Mouse (Mus musculus): ENCODE data around the gene Caml. TPM values are rescaled to one million over a fixed set of nuclear protein-coding genes. Genes with fewer than 3 reads are reported as not detected.
"Not testable (repeated sequence)": the region's sequence is repeated elsewhere in the genome, so short reads cannot be mapped to it uniquely, and the experiment has no call there.

Caml gene
- polyA plus RNA-seq, 1 experiment = 63.9 TPM

DNA sequence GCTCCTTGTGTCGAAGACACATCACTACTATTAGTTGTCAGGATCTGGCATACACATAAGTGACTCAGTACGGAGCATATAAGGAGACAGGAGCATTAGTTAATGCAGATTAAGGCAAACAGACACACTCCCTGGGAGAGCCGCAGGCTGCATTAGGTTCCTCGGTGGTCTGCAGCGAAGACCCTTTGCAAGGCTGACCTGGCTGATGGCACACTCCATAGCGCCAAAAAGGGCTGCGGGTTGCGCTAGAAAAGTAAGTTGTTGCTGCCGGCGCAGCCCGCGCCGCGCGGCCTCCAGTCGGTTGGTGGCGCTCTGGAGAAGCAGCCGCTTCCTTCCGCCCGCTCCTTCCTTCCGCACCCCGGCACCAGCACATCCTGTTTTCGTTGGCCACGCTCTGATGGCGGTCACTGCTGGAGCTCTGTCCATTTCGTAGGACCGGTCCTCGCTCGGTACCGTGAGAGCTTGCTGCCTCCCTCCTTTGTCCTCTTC, 11.9 kb downstream of the Caml start, which contains the start of gene Ddx46:
Gene Ddx46 (plus strand): TSS at position 389 of the 489 bp plus-strand sequence.
- H3K27me3 ChIP-seq (ENCODE audit: control insufficient read depth, insufficient read depth, low read length) = no peaks in the 10 kb centered on the region
- H3K4me1 ChIP-seq (ENCODE audit: control insufficient read depth, insufficient read depth, low read length) = no peaks in the 10 kb centered on the region
- 4% methylated on average over 30 of the region's 30 CpGs for WGBS
- peak; percentile 86 to 90 for DNase-seq
- H3K27ac ChIP-seq (ENCODE audit: insufficient read depth, low read length) = peak within 1 kb of the TSS; percentile 63; the same call in 1 of the 2 replicates
- TF ChIP-seq CTCF (IDR thresholded peaks at IDR 0.05; ENCODE audit: borderline replicate concordance, insufficient read depth, low read depth, low read length) (peak; percentile 79), POLR2A (IDR thresholded peaks at IDR 0.05; ENCODE audit: borderline replicate concordance, insufficient read depth, low read length) (peak; percentile 95)
- H3K4me3 ChIP-seq (replicated peaks; ENCODE audit: insufficient read depth, low read depth, low read length) = peak within 1 kb of the TSS; percentile 85

DNA sequence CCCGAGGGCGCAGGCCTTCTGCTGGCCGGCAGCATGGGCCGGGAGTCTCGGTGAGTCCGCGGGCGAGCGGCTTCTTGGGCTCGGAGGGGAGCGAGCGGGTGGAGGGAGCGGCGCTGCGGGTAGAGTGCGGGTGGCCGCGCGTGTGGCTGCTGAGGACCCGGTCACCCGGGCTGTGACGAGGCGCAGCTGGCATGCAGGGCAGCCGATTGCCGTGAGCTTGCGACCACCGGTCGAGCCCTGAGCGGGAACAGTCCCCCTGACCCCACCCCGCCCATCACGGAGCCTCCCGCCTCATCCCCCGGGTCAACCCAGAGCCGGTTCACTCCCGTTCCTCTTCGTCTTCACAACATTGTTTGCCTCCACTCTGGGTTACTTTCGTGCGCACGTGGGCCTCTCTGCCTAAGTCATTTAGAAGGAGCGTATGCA, 12.4 kb downstream of the Caml start:
- TF ChIP-seq CTCF (IDR thresholded peaks at IDR 0.05; ENCODE audit: borderline replicate concordance, insufficient read depth, low read depth, low read length) (no peak), POLR2A (IDR thresholded peaks at IDR 0.05; ENCODE audit: borderline replicate concordance, insufficient read depth, low read length) (no peak)
- Histone ChIP-seq H3K27me3 (ENCODE audit: control insufficient read depth, insufficient read depth, low read length) (no peaks in the 10 kb centered on the region), H3K4me3 (replicated peaks; ENCODE audit: insufficient read depth, low read depth, low read length) (peak overlapping the region; percentile 85), H3K27ac (ENCODE audit: insufficient read depth, low read length) (peak overlapping the region; percentile 63; the same call in 1 of the 2 replicates), H3K4me1 (ENCODE audit: control insufficient read depth, insufficient read depth, low read length) (no peaks in the 10 kb centered on the region)
- no peak for DNase-seq
- under 1% methylated on average over 38 of the region's 40 CpGs for WGBS

DNA sequence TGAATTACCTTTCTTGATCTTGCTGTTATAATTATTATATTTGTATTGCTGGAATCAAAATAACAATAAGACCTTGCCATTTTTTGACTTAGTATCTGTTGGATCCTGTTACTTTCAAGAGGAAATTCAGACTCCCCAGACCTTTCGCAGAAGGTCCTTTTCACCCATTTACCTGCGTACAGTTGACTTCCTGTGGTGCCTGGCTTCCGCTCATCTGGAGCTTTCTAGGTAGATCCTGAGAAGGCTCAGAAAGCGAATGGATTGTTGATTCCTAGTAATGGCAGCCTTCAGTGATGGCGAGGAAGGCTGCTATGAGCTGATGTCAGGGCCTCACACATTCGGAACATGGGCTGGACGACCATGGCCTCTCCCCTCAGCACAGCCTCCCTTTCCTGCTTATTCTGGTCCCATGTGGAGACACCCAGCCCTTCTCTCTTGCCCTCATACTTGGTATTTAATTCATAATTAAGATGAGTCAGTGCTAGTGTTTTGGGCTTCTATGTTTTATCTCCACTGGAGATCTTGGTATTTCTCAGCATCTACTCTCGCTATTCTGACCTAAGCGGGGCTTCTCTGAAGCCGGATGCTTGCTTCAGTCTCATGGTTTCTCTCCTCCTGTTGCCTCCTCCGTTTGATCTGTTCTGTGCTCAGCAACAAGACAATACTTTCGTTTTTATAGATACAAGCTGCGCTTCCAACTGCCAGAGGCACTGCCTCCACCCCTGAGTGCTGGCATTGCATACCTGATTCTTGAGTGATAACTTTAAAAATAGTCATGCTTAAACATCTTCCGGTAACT, 13.6 kb downstream of the Caml start:
- Histone ChIP-seq H3K4me1 (ENCODE audit: control insufficient read depth, insufficient read depth, low read length) (0 out of 2 replicates have a peak, but pooled peaks cover 3% of the 10 kb centered on the region), H3K27ac (ENCODE audit: insufficient read depth, low read length) (no peak overlapping the region), H3K27me3 (ENCODE audit: control insufficient read depth, insufficient read depth, low read length) (no peaks in the 10 kb centered on the region), H3K4me3 (replicated peaks; ENCODE audit: insufficient read depth, low read depth, low read length) (no peak overlapping the region)
- DNase-seq = no peak
- TF ChIP-seq CTCF (IDR thresholded peaks at IDR 0.05; ENCODE audit: borderline replicate concordance, insufficient read depth, low read depth, low read length) = no peak
- TF ChIP-seq POLR2A (IDR thresholded peaks at IDR 0.05; ENCODE audit: borderline replicate concordance, insufficient read depth, low read length) = no peak
- WGBS = 83% methylated on average over 14 of the region's 14 CpGs

DNA sequence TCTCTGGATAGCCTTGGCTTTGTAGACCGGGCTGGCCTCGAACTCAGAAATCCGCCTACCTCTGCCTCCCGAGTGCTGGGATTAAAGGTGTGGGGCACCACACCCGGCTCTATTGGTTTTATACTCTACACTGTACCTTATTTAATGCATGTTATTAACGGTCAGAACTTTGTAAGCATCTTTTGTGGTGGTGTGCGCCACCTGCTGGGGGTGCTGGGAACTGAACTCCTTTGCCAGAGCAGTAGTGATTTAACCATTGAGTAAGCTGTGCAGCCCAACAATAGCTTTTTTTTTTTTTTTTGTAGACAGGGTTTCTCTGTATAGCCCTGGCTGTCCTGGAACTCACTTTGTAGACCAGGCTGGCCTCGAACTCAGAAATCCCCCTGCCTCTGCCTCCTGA, 17.7 kb downstream of the Caml start:
- not testable (repeated sequence) for H3K4me3 ChIP-seq (replicated peaks; ENCODE audit: insufficient read depth, low read depth, low read length); H3K27ac ChIP-seq (ENCODE audit: insufficient read depth, low read length); H3K4me1 ChIP-seq (ENCODE audit: control insufficient read depth, insufficient read depth, low read length); H3K27me3 ChIP-seq (ENCODE audit: control insufficient read depth, insufficient read depth, low read length)
- peak; percentile 57 to 74 for DNase-seq
- TF ChIP-seq CTCF (IDR thresholded peaks at IDR 0.05; ENCODE audit: borderline replicate concordance, insufficient read depth, low read depth, low read length) = peak; percentile 81
- 33% methylated on average over 8 of the region's 8 CpGs for WGBS

- no peak for TF ChIP-seq POLR2A (IDR thresholded peaks at IDR 0.05; ENCODE audit: borderline replicate concordance, insufficient read depth, low read length)
- TF ChIP-seq CTCF (IDR thresholded peaks at IDR 0.05; ENCODE audit: borderline replicate concordance, insufficient read depth, low read depth, low read length) = no peak
Measured at GRCm38 (mm10) chr13:55644525-55644924, 21.7 kb downstream of the Caml start.

DNA sequence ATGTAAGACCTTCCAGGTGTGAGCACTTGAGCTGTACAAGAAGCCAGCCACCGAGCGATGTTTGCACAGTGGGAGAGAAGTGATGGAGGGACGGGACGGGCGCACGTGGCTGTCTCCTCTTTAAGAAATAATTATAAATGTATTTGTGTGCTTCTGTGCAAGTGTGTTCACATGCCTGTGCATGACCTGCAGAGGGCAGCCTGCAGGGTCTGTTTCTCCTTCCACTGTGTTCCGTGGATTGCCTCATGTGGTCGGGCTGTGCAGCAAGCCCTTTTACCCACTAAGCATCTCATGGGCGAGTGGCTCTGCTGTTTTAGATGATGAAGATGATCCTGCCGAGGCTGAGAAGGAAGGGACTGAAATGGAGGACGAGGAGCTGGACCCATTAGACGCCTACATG, 27.3 kb downstream of the Caml start:
- no peaks in the 10 kb centered on the region for H3K27me3 ChIP-seq (ENCODE audit: control insufficient read depth, insufficient read depth, low read length)
- H3K27ac ChIP-seq (ENCODE audit: insufficient read depth, low read length) = no peak overlapping the region
- peak; percentile 19; the same call in 1 of the 2 replicates for TF ChIP-seq CTCF (IDR thresholded peaks at IDR 0.05; ENCODE audit: borderline replicate concordance, insufficient read depth, low read depth, low read length)
- no peak for TF ChIP-seq POLR2A (IDR thresholded peaks at IDR 0.05; ENCODE audit: borderline replicate concordance, insufficient read depth, low read length)
- no peaks in the 10 kb centered on the region for H3K4me1 ChIP-seq (ENCODE audit: control insufficient read depth, insufficient read depth, low read length)
- H3K4me3 ChIP-seq (replicated peaks; ENCODE audit: insufficient read depth, low read depth, low read length) = no peak overlapping the region
- no peak for DNase-seq
- WGBS = 82% methylated on average over 12 of the region's 12 CpGs

More at GRCm38 (mm10) chr13:55644525-55644924, 21.7 kb downstream of the Caml start:
- Histone ChIP-seq H3K27me3 (ENCODE audit: control insufficient read depth, insufficient read depth, low read length) (no peaks in the 10 kb centered on the region), H3K4me3 (replicated peaks; ENCODE audit: insufficient read depth, low read depth, low read length) (no peak overlapping the region), H3K27ac (ENCODE audit: insufficient read depth, low read length) (no peak overlapping the region), H3K4me1 (ENCODE audit: control insufficient read depth, insufficient read depth, low read length) (0 out of 2 replicates have a peak, but pooled peaks cover 3% of the 10 kb centered on the region)
- no peak for DNase-seq
- 91% methylated on average over 2 of the region's 2 CpGs for WGBS

GRCm38 (mm10) chr13:55650980-55651379, 28.2 kb downstream of the Caml start:
- H3K4me1 ChIP-seq (ENCODE audit: control insufficient read depth, insufficient read depth, low read length) = no peaks in the 10 kb centered on the region
- H3K27me3 ChIP-seq (ENCODE audit: control insufficient read depth, insufficient read depth, low read length) = no peaks in the 10 kb centered on the region
- H3K4me3 ChIP-seq (replicated peaks; ENCODE audit: insufficient read depth, low read depth, low read length) = no peak overlapping the region
- TF ChIP-seq CTCF (IDR thresholded peaks at IDR 0.05; ENCODE audit: borderline replicate concordance, insufficient read depth, low read depth, low read length) (no peak), POLR2A (IDR thresholded peaks at IDR 0.05; ENCODE audit: borderline replicate concordance, insufficient read depth, low read length) (no peak)
- H3K27ac ChIP-seq (ENCODE audit: insufficient read depth, low read length) = no peak overlapping the region
- no peak for DNase-seq
- WGBS = 86% methylated on average over 6 of the region's 6 CpGs

DNA sequence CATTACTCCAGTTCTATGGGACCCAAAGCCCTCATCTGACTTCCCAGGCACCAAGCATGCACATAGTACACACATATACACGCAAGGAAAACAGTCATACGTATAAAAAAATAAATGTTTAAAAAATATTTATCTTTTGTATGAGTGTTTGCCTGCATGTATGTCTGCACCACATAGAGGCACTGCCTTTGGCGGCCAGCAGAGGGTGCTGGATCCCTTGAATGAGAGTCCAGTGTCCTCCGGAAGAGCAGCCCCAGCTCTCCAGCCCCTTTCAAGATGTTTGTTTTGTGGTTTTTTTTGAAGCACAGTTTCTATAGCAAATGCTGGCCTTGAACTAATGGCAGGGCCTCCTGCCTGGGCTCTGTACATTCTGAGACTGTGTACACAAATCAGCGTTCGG, 45.7 kb downstream of the Caml start:
- TF ChIP-seq POLR2A (IDR thresholded peaks at IDR 0.05; ENCODE audit: borderline replicate concordance, insufficient read depth, low read length) (no peak), CTCF (IDR thresholded peaks at IDR 0.05; ENCODE audit: borderline replicate concordance, insufficient read depth, low read depth, low read length) (peak; percentile 37; the same call in 1 of the 2 replicates)
- Histone ChIP-seq H3K4me3 (replicated peaks; ENCODE audit: insufficient read depth, low read depth, low read length) (no peak overlapping the region), H3K27ac (ENCODE audit: insufficient read depth, low read length) (no peak overlapping the region), H3K4me1 (ENCODE audit: control insufficient read depth, insufficient read depth, low read length) (no peaks in the 10 kb centered on the region), H3K27me3 (ENCODE audit: control insufficient read depth, insufficient read depth, low read length) (no peaks in the 10 kb centered on the region)
- no peak for DNase-seq
- WGBS = 82% methylated on average over 6 of the region's 6 CpGs
